Mouse (Mus musculus) ovary, postnatal 14 days (tissue): ENCODE data around the gene Ssc4d.

ENCODE experiments used
- DNase-seq: peaks from one replicate; pipeline ENCODE4 v3.0.0; 2022; ENCODE audit warnings: low spot score

Gene Ssc4d

GRCm38 (mm10) chr5:135975893-135976668 is 1.8 kb upstream of the Ssc4d start:
- DNase-seq, result no peak

DNA sequence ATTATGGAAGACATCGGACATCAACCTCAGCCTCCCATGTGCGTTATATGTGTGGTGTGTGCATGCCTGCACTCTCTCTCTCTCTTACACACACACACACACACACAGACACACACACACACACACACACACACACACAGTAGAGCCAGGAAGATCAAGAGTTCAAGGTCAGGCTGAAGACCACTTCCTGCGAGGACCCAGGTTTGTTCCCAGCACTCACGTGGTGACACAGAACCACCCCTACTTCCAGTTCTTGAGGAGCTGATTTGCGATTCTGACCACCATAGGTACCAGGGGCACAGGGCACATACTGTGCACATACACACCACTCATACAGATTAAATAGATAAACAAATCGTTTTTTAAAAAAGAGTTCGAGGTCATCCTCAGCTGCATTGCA is 2.5 kb downstream of the Ssc4d start:
- no peak for DNase-seq

GRCm38 (mm10) chr5:135970247-135970646 is 4.1 kb downstream of the Ssc4d start:
- DNase-seq, result no peak

- DNase-seq, result peak; percentile 43
Measured at GRCm38 (mm10) chr5:135968781-135969180, 5.5 kb downstream of the Ssc4d start.

- DNase-seq, result no peak
Measured at GRCm38 (mm10) chr5:135966866-135967265, 7.5 kb downstream of the Ssc4d start.

DNA sequence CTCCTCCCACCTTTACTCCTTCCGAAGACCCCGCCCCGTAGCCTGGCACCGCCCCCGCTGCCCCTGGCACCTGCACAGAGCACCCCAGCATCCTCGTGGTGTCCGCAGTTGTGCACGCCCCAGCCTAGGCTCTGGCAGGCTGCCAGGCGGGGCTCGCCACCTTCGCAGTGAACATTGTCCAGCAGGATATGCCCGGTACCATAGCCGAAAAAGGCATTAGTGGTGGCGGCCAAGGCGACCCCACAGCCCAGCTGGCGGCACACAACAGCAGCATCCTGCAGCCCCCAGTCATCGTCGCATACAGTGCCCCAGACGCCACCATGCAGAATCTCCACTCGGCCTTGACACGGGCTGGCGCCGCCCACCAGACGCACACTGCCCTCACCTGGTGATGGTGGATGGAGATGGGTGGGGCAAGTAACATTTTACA is 8.8 kb downstream of the Ssc4d start:
- DNase-seq, result peak; percentile 46

GRCm38 (mm10) chr5:135963280-135963627 is 11.1 kb downstream of the Ssc4d start:
- DNase-seq, result no peak

DNA sequence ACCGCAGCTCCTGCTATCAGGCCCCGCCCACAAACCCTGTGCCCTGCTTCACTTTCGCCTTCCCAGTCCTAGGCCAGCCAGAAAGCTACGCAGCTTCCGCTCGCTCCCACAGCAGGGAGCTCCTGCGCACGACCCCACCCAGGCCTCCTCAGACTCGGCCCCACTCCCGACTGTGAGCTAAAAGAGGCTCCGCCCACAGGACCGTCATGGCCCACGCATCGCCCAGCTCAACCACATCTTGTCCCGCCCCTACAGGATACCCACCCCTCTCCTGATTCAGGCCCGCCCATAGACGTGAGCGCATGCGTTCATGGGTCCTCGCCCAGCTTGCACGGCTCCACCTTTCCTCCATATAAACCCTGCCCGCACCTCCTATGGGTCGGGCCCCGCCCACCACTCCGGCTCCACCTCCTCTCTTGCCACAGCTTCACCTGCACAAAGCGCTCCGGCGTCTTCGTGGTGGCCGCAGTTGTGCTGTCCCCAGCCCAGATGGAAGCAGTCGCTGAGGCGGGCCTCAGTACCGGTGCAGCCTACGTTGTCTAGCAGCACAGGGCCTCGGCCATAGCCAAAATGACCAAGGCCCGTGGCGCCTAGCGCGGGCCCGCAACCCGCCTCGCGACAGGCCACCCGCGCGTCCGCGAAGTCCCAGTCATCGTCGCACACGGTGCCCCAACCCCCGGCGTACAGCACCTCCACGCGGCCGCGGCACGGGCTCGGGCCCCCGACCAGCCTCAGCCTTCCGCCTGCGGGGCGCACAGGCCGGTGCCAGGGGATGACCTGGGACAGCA is 11.6 kb downstream of the Ssc4d start:
- DNase-seq, result peak; percentile 93

GRCm38 (mm10) chr5:135962125-135962491 is 12.2 kb downstream of the Ssc4d start:
- DNase-seq, result no peak

GRCm38 (mm10) chr5:135960909-135961635 is 13.3 kb downstream of the Ssc4d start:
- no peak for DNase-seq

GRCm38 (mm10) chr5:135959911-135960310 is 14.4 kb downstream of the Ssc4d start:
- DNase-seq, result no peak

DNA sequence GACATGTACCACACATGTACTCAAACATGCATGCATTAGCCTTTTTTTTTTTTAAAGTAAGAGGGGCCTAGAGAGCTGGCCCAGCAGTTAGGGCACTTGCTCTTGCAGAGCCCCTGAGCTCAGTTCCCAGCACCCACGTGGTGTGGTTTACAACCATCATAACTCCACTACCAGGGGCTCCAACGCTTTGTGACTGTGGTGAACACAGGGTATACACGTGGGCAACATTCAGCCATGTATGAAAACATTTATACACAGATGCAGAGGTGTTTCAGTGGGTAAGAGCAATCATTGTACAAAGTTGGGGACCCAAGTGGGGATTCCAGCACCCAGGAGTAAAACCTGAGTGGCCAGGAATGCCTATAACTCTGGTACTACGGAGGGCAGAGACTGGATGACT is 16.0 kb downstream of the Ssc4d start:
- DNase-seq, result no peak

DNA sequence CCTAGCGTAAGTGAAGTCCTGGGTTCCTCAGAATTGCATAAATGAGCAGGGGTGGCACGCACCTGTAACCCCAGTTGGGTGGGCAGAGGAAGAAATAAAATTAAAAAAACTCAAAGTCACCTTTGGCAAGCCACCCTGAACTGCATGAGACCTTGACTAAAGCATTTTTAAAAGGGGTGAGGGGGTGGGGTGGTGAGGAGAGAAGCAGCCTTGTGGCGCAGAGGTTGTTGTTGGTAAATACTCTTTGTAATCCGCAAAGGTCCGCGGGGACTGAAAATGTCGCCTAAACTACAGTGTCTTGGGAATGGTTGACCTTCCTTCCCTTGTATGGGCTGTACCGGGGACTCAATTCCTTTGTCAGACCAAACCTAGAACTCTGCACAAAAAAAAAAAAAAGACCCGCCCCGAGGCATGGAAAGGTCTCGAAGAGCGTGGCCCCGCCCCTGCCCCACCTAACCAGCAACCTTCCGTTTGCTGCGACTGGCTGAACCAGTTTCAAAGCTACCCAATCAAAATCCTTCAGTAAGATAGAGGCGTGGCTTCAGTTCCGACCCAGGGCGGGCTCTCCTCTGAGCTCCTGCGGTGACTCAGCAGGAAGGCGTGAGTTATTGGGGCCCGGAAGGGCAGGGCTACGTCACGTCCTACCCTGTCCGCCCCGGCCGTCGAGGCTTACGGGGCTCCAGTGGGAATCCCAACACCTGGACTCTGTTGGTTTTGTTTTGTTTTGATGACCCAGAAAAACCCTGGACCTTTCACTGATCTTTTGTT is 16.9 kb downstream of the Ssc4d start:
- DNase-seq, result peak; percentile 79

GRCm38 (mm10) chr5:135956300-135957206 is 17.8 kb downstream of the Ssc4d start:
- DNase-seq, result no peak

DNA sequence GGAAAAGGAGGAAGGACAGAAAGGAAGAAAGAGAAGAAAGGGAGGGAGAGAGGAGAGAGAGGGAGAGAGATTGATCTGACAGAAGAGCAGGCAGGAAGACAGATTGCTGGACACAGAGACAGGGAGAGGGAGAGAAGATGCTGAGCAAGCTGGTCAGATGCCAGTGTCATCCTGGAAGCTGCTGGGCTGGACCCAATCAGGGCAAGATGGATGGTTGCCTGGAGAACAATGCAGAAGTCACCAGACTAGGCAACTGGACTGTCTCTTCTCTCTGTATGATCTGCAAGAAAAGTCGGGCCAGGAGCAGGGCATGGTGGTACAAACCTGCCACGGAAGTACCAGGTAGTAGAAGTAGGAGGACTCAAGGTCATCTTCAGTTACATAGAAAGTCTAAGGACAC is 21.5 kb downstream of the Ssc4d start:
- DNase-seq, result no peak

- no peak for DNase-seq
Measured at GRCm38 (mm10) chr5:135951660-135952059, 22.7 kb downstream of the Ssc4d start.

DNA sequence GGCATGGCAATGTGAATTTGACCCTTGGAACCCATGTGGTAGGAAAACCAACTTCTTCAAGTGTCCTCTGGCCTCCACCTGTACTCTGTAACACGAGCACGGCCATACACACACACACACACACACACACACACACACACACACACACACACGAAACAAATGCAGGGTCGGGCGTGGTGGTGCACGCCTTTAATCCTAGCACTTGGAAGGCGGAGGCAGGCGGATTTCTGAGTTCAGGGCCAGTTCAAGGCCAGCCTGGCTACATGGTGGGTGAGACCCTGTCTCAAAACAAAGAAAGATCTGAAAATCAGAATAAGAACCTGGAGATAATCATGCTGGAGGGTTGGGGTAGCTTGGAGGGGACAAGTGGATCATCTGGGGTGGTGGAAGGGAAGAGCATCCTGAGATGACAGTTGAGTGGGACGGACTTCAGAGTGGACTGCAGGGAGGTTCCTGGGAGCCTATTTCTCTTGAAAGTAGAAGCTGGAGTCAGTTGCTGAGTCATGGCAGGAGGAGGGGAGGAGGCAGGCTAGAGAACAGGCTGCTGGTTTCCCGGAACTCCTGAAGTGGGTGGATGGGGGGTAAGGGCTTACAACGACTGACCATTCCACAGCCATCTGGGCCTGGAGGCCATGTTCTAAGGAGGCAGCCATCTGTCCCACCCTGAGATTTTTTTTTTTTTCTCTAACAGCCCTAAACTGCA is 23.5 kb downstream of the Ssc4d start:
- no peak for DNase-seq

DNA sequence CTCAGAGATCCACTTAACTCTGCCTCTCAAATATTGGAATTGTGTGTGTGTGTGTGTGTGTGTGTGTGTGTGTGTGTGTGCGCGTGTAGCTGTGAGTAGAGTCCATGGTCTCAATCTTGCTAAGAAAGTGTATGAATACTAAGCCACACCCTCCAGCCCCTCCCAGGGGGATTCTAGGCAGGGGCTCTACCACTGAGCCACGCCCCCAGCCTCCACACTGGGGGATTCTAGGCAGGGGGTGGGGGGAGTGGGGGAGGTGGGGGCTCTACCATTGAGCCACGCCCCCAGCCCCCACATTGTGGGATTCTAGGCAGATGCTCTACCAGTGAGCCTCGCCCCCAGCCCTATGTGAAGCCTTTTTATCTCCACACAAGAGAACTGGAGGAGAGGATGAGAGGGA is 27.7 kb downstream of the Ssc4d start:
- no peak for DNase-seq

- DNase-seq, result no peak
Measured at GRCm38 (mm10) chr5:135945916-135946408, 28.4 kb downstream of the Ssc4d start.

DNA sequence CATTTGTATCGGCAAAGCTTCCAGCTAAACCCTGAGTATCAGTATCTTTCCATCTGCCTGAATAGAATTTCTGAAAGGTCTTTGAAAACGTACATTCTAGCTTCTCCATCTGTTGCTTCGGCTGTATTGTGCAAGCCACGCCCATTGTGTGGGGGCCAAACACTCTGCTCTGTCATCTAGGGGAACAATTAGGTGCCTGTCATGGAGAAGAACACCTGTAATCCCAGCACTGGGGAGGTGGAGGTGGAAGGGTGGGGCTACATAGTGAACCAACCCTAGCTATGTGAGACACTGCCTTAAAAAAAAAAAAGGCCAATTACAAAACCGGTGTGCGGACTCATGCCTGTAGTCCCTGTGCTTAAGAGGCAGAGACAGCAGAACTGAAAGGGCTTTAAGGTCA is 31.6 kb downstream of the Ssc4d start:
- no peak for DNase-seq
